ENCODE assay signal across 14 mouse cellular contexts in the genomic region with DNA sequence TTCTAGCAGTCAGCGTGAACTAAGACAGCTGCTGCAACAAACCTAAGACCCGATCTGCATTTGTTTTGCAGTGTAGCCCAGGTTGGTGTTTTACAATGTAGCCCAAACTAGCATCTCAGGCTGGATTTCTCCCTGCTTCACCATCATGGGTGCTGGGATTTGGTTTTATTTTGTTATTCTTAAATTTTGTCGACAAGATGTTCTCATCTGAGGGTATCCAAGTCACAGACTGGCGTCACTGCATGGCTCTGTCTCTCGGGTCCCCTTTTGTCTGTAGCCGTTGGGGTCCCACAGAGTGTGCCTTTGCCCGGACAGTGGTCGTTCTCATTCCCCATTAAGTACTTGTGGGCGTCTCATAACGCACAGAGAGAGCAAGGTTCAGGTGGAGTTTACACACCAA.
"Had no signal": no experiment of that assay in that cellular context is flagged by ENCODE, and none has a peak within 500 bp of the region (broad histone marks: within the 10 kb centered on the region; RNA-seq: fewer than 3 reads in every experiment).

No protein-coding gene starts in this region.

- H3K4me3 ChIP-seq: stomach, embryonic 15.5 days had no signal

- H3K27ac ChIP-seq: neural tube, embryonic 15.5 days; stomach, embryonic 15.5 days; stomach, postnatal 0 days had no signal

- DNase-seq: retina, postnatal 1 day; right cerebral cortex, adult 18-20 months; right cerebral cortex, postnatal 14 days; right cerebral cortex, postnatal 25 days; right cerebral cortex, postnatal 4 days; thymus, adult 18-20 months; thymus, adult 2 months; thymus, postnatal 14 days; thymus, postnatal 25 days; thymus, postnatal 36 days; thymus, postnatal 4 days had no signal

- H3K9ac ChIP-seq: neural tube, embryonic 15.5 days; stomach, embryonic 15.5 days had no signal

- H3K4me2 ChIP-seq: stomach, embryonic 15.5 days had no signal

- H3K9me3 ChIP-seq: neural tube, embryonic 15.5 days; stomach, embryonic 15.5 days had no signal

- H3K36me3 ChIP-seq: neural tube, embryonic 15.5 days; stomach, embryonic 15.5 days had no signal
